Mouse (Mus musculus) small intestine, adult 2 months (tissue): ENCODE data around the gene Fam124b.

ENCODE experiments used
- CTCF ChIP-seq: fragments of 200-500 bp; IDR thresholded peaks from 2 replicates; pipeline ENCODE4 v1.5.1; 2012; ENCODE audit warnings: low read depth, mild to moderate bottlenecking, control low read depth, inconsistent platforms, low read length, moderate library complexity, mixed read lengths; ENCODE audit not compliant: insufficient replicate concordance, insufficient read length; ENCODE audit errors: extremely low read depth
- POLR2A ChIP-seq: fragments of 200-500 bp; IDR thresholded peaks from 2 replicates; pipeline ENCODE4 v1.6.1; 2012; ENCODE audit warnings: low read depth, mild to moderate bottlenecking, control low read depth, inconsistent platforms, low read length, moderate library complexity

GRCm38 (mm10) chr1:80253309-80253708 lies 35.0 kb upstream of the Fam124b start:
- TF ChIP-seq CTCF (no peak), POLR2A (no peak)
